Mouse (Mus musculus): ENCODE results near the gene Erfe. TPM values are rescaled to one million over a fixed set of nuclear protein-coding genes. Genes with fewer than 3 reads are reported as not detected.
A peak's percentile ranks its signal among the peaks of the same experiment; 100 is the strongest.

Erfe gene
- polyA plus RNA-seq (2016; fragmentation: Nextera tagmentation; extraction: Ambion mirVana), result 1.8 and 2.0 TPM in 2 replicates

DNA sequence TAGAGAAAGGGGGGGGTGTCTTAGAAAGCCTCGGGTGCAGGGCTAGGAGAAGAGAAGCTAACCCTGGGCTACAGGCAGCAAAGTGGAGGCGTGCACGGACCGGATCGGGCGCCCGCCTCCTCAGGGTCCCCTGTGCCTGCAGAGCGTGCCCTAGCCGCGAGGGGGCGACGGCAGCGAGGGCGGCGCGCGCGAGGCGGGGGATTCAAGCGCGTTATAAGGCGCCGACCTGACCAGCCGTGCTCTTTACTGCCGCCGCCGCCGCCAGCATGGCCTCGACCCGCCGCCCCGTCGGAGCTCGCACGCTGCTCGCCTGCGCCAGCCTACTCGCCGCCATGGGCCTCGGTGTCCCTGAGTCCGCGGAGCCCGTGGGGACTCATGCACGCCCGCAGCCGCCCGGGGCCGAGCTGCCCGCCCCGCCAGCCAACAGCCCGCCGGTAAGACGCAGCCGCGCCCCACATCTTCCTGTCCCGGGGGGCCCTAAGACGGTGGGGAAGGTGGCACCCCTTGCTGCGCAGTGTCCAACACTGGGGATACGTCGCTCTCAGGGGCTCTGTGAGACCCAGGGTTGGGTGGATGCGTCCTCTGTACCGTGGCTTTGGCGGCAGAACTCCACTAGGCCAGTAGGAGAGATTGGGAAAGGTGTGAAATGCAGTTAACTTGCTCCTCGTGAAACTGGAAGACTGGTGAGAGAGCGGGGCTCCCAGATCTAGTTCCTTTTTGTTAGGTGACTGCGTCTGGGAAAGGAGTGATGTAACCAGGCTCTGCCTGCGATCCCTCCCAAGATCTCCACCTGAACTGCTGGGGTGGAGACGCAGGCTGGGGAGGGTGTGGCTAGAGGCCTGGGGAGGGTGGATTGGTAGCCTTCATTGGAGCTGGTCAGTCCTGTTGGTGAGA, at the start of gene Erfe:
Gene Erfe (plus strand): TSS at position 216 of the 894 bp plus-strand sequence.
- Histone ChIP-seq H3K27ac (replicated peaks) (peak within 1 kb of the TSS; percentile 84), H3K4me3 (peak within 1 kb of the TSS; percentile 62), H3K4me1 (peaks cover 20% of the 10 kb centered on the region), H3K9me3 (no peaks in the 10 kb centered on the region; the same call in 1 of the 2 replicates), H3K27me3 (replicated peaks; ENCODE audit: low read depth, poor library complexity, severe bottlenecking) (peaks cover 40% of the 10 kb centered on the region), H3K36me3 (replicated peaks) (peaks cover 26% of the 10 kb centered on the region)
- peak; percentile 85 for DNase-seq (ENCODE audit: low spot score)
- whole genome bisulfite sequencing, result under 1% methylated on average over 68 of the region's 68 CpGs

DNA sequence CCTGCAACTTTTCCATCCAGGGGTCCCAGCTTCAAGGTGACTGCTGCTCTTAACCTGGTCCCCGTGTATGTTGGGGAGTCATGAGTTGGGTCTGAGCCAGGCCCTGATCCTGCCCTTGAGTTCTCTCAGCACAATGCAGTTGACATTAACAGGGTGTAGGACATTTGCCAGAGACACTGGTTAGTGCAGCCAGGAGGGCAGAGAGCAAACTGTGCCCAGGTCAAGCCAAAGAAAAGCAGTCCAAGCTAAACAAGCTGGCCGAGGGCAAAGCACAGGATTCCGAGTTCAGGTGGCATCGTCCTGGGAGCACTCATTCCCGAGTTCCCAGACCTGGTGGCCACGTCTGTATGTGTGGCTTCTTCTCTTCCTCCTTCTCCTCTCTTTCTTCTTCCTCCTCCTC, 48.6 kb upstream of the Erfe start:
- Histone ChIP-seq H3K36me3 (replicated peaks) (peaks cover 7% of the 10 kb centered on the region), H3K4me3 (no peak overlapping the region), H3K27me3 (replicated peaks; ENCODE audit: low read depth, poor library complexity, severe bottlenecking) (no peaks in the 10 kb centered on the region), H3K27ac (replicated peaks) (no peak overlapping the region), H3K9me3 (no peaks in the 10 kb centered on the region), H3K4me1 (peaks cover 25% of the 10 kb centered on the region)
- no peak for DNase-seq (ENCODE audit: low spot score)
- WGBS, result 86% methylated on average over 6 of the region's 6 CpGs

DNA sequence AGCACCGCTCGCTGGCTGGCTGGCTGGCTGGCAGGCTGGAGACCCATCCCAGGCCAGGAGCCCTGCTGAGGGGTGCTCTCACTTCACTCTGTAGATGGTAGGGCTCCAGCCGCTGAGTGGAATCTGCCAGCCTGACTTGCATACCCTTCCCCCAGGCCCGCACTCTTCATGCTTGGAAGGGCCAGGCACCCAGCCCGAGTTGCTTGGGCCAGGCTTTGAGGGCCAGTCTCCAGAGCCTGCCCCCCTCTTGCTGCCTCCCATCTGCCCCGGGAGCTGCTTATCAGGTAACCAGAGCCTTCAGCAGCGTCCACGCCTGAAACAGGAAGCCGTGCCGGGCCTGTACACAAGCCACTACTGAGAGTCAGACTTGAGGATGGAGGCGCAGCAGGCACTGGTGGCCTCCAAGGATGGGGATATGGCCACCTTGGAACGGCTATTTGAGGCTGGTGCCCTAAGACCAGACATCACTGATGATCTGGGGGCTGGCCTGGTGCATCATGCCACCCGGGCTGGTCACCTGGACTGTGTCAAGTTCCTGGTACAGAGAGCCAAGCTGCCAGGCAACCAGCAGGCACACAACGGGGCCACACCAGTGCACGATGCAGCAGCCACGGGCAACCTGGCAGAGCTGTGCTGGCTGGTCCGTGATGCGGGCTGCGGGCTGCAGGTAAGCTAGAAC, 44.3 kb upstream of the Erfe start, which contains the start of gene Espnl:
Gene Espnl (plus strand): TSS at position 316 of the 679 bp plus-strand sequence.
- no peak for DNase-seq (ENCODE audit: low spot score)
- Histone ChIP-seq H3K27ac (replicated peaks) (peak within 1 kb of the TSS; percentile 8; the same call in 1 of the 2 replicates), H3K27me3 (replicated peaks; ENCODE audit: low read depth, poor library complexity, severe bottlenecking) (no peaks in the 10 kb centered on the region), H3K4me1 (peaks cover 26% of the 10 kb centered on the region), H3K9me3 (no peaks in the 10 kb centered on the region), H3K36me3 (replicated peaks) (no peaks in the 10 kb centered on the region; the same call in 1 of the 2 replicates), H3K4me3 (no peak within 1 kb of the TSS)
- WGBS, result 67% methylated on average over 19 of the region's 19 CpGs

DNA sequence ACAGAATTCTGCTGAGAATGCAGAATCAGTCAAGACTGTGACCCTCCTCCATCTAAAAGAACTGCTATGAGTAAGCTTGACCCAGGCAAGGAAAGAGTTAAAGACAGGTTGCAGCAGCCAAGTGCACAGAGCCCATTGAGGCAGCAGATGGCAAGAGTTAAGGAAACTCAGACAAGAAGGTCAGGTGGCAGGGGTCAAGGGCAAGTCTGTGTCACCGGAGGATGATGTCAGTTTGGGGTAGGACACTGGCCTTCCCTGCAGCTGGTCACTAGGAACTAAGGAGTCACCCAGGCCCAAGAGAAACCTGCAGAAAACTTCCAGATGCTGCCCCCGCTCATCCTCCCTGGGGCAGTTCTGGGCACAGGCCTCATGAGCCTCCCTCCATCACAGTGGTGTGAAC, 41.6 kb upstream of the Erfe start:
- Histone ChIP-seq H3K4me1 (peaks cover 35% of the 10 kb centered on the region), H3K9me3 (no peaks in the 10 kb centered on the region), H3K27ac (replicated peaks) (0 out of 2 replicates have a peak overlapping the region, but pooled peaks have one; percentile 30), H3K4me3 (no peak overlapping the region), H3K36me3 (replicated peaks) (no peaks in the 10 kb centered on the region), H3K27me3 (replicated peaks; ENCODE audit: low read depth, poor library complexity, severe bottlenecking) (no peaks in the 10 kb centered on the region)
- no peak for DNase-seq (ENCODE audit: low spot score)
- 65% methylated on average over 2 of the region's 2 CpGs for WGBS

DNA sequence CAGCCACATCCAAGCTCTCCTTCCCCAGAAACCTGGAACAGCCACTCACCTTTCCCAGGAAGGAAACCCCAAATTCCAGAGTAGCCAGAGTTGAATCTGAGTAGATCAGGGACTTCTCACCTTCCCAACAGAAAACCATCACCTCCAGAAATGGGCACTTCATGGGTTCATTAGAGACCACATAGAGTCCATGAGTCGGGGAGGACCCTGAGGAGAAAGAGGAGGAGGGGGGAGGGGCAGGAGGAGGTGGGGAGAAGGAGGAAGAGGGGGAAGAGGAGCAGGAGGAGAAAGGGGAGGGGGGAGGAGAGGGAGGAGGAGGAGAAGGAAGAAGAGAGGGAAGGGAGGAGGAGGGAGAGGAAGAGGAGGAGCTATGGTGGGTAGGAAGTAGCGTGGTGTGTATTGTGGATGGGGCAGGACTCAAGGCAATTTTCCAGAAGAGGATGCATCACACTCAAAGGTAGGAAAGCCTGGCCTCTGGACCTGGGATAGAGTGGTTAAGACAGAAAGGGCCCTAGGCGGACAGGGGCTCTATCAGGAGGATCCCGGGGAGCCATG, 40.7 kb upstream of the Erfe start:
- no peak for DNase-seq (ENCODE audit: low spot score)

DNA sequence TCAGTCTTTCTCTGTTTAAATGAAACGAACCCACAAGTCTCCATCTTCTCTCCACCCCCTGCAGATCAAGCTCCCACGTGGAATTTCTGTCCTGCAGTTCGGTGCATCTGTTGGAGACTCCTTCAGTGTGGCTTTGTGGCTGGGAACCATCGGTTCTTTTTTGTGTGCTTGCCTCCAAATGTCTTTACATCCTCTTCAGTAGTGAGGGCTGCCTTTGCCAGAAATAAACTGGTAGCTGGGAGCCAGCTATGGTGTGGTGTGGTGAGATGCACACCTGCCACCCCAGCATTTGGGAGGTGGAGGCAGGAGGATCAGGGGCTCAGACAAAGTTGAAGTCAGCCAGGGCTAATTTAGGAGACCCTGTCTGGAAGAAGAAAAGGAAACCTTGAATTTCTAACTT, 34.1 kb upstream of the Erfe start:
- Histone ChIP-seq H3K27ac (replicated peaks) (no peak overlapping the region), H3K27me3 (replicated peaks; ENCODE audit: low read depth, poor library complexity, severe bottlenecking) (no peaks in the 10 kb centered on the region), H3K9me3 (no peaks in the 10 kb centered on the region), H3K4me1 (peaks cover 9% of the 10 kb centered on the region; the same call in 1 of the 2 replicates), H3K36me3 (replicated peaks) (no peaks in the 10 kb centered on the region), H3K4me3 (no peak overlapping the region)
- no peak for DNase-seq (ENCODE audit: low spot score)
- 58% methylated on average over 4 of the region's 4 CpGs for WGBS

More for the DNA sequence above, 40.7 kb upstream of the Erfe start:
- no peaks in the 10 kb centered on the region for H3K36me3 ChIP-seq (replicated peaks)
- WGBS, result 67% methylated on average over 4 of the region's 4 CpGs
- no peaks in the 10 kb centered on the region for H3K9me3 ChIP-seq
- no peak overlapping the region for H3K4me3 ChIP-seq
- peaks cover 35% of the 10 kb centered on the region for H3K4me1 ChIP-seq
- no peaks in the 10 kb centered on the region for H3K27me3 ChIP-seq (replicated peaks; ENCODE audit: low read depth, poor library complexity, severe bottlenecking)
- H3K27ac ChIP-seq (replicated peaks), result no peak overlapping the region

DNA sequence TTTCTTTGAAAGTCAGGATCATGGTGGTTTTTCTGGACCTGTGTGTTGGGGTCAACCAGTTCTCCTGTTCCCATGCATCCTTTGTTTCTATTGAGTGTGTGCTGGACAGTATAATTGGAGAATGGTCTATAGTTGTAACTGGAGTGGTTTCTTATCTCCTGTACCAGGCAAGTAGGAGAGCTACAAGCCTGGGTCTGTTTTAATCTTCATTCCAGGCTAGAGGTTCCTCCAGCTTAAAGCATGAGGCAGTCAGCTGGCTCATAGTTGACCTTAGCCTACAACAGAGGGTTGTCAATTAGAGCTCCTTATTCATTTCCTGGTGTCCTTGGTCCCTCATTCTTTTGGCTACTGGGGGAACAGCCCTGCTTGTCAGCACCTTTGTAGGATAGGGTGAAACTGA, 32.6 kb upstream of the Erfe start:
- Histone ChIP-seq H3K4me1 (peaks cover 13% of the 10 kb centered on the region), H3K27ac (replicated peaks) (no peak overlapping the region), H3K9me3 (no peaks in the 10 kb centered on the region), H3K36me3 (replicated peaks) (no peaks in the 10 kb centered on the region), H3K4me3 (no peak overlapping the region), H3K27me3 (replicated peaks; ENCODE audit: low read depth, poor library complexity, severe bottlenecking) (no peaks in the 10 kb centered on the region)
- DNase-seq (ENCODE audit: low spot score), result no peak

DNA sequence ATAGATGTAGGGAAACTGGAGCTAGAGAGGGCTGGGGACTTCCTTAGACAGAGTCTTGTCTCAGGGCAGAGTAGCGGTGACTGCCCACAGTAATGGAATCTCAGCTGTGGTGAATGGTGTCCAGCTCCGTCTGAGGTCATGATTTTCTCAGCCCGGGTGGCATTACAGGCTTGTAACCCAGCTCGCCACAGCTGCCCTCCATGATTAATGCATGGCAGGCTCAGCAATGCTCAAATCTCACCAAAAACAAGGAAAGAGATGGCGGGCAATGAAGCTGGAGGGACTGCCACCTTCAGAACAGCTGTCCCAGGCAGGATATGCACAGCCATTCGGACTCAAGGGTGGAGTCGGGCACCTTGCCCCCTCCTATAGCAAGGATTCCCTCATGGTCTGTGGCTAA, 28.9 kb upstream of the Erfe start:
- H3K27me3 ChIP-seq (replicated peaks; ENCODE audit: low read depth, poor library complexity, severe bottlenecking), result peaks cover 18% of the 10 kb centered on the region
- H3K9me3 ChIP-seq, result no peaks in the 10 kb centered on the region
- 85% methylated on average over 7 of the region's 7 CpGs for WGBS
- no peak overlapping the region for H3K4me3 ChIP-seq
- no peak overlapping the region for H3K27ac ChIP-seq (replicated peaks)
- H3K36me3 ChIP-seq (replicated peaks), result no peaks in the 10 kb centered on the region
- DNase-seq (ENCODE audit: low spot score), result no peak
- H3K4me1 ChIP-seq, result peaks cover 11% of the 10 kb centered on the region

DNA sequence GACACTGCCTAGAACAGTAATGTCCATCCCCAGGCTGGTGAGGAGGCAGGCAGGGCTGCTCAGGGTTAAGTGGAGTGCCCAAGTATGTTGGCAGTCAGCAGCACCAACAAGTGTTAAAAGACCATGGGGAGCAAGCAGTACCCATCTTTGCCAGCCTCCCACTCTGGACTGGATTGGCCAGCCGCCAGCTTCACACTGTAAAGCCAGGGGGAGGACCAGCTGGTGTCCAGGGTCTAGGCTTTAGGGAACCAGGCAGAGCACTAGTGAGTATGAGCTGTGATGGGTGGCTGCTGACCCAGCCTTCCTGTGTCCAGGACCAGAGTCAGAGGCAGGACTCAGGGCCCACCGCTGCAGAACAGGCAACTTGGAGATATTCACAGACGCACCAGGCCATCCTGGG, 22.2 kb upstream of the Erfe start:
- peaks cover 82% of the 10 kb centered on the region for H3K27me3 ChIP-seq (replicated peaks; ENCODE audit: low read depth, poor library complexity, severe bottlenecking)

DNA sequence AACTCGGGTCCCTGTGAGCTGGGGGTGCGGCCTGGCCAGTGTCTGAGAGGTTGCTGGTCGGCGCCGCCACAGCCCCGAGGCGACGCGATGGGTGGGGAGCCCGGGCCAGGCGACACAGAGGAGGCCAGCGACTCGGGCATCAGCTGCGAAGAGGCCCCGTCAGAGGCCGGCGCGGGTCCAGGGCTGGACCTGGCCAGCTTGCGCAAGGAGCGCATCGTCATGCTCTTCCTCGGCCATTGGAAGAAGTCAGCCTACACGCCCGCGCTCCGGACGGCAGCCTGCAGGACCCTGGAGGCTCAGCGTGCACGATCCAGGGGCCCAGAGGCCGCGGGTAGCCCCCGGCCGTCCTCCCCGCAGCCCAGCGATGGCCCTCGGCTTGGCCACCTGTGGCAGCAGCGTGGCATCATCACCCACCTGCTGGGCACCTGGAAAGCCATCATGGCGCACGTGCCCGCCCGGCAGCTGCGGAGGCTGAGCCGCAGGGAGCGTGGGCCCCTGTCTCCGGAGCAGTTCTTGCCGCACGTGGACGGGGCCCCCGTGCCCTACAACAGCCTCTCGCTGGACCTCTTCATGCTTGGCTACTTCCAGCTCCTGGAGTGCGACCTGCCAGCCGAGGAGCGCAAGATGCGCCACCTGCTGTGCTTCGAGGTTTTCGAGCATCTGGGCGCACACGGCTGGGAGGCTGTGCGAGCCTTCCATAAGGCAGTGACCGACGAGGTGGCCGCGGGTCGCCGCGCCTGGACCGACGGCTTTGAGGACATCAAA, 21.1 kb upstream of the Erfe start:
- Histone ChIP-seq H3K4me1 (peaks cover 22% of the 10 kb centered on the region), H3K9me3 (no peaks in the 10 kb centered on the region), H3K27ac (replicated peaks) (0 out of 2 replicates have a peak overlapping the region, but pooled peaks have one; percentile 14), H3K36me3 (replicated peaks) (no peaks in the 10 kb centered on the region), H3K4me3 (peak overlapping the region; percentile 52), H3K27me3 (replicated peaks; ENCODE audit: low read depth, poor library complexity, severe bottlenecking) (peaks cover 80% of the 10 kb centered on the region)
- WGBS, result 4% methylated on average over 68 of the region's 68 CpGs
- peak; percentile 54 for DNase-seq (ENCODE audit: low spot score)

More for the DNA sequence above, 22.2 kb upstream of the Erfe start:
- WGBS, result 75% methylated on average over 3 of the region's 3 CpGs
- H3K4me3 ChIP-seq, result no peak overlapping the region
- no peak overlapping the region for H3K27ac ChIP-seq (replicated peaks)
- H3K4me1 ChIP-seq, result peaks cover 22% of the 10 kb centered on the region
- H3K36me3 ChIP-seq (replicated peaks), result no peaks in the 10 kb centered on the region
- H3K9me3 ChIP-seq, result no peaks in the 10 kb centered on the region
- no peak for DNase-seq (ENCODE audit: low spot score)

DNA sequence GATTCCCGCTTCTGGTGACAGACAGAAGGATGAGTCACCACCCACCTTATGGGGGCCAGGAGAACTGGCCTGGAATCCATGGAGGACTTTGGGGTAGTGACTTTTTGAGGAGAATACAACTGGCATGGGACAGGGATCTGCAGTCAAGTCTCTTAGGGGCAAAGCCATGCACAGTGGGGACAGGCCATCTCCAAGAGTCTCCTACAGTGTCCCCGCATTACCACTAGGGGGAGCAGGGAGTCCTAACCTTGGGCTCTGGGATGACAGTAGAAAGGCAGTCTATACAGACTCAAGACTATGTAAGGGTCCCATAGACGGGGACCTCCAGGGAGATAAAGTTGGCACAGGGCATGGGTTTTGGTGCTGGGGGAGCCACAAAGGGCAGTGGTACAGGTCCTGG, 19.3 kb upstream of the Erfe start:
- H3K27me3 ChIP-seq (replicated peaks; ENCODE audit: low read depth, poor library complexity, severe bottlenecking), result peaks cover 72% of the 10 kb centered on the region
- WGBS, result 39% methylated on average over 3 of the region's 3 CpGs
- no peaks in the 10 kb centered on the region for H3K36me3 ChIP-seq (replicated peaks)
- H3K4me3 ChIP-seq, result no peak overlapping the region
- peaks cover 30% of the 10 kb centered on the region for H3K4me1 ChIP-seq
- no peak overlapping the region for H3K27ac ChIP-seq (replicated peaks)
- H3K9me3 ChIP-seq, result no peaks in the 10 kb centered on the region
- peak; percentile 74 for DNase-seq (ENCODE audit: low spot score)

DNA sequence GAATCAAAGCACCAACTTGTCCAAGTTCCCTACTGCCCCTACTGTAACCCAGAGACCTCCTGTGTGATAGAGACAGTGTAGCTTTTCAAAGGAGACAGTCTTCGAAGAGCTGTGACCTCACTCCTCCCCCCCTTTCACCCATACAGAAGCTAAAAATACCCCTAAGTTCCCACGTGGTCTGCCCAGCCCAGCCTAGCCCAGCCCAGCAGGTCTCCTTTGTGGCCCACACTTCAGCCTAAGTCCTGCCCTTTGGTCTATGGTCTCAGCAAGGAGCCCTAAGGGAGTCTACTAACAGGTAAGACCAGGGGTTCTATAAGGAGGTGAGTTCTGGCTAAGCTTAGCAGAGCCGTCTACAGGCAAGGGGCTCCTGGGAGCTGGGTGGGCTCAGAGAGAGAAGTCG, 15.4 kb upstream of the Erfe start, which contains the start of gene Klhl30:
Gene Klhl30 (plus strand): TSS at position 176 of the 400 bp plus-strand sequence.
- no peaks in the 10 kb centered on the region for H3K36me3 ChIP-seq (replicated peaks)
- no peak for DNase-seq (ENCODE audit: low spot score)
- peaks cover 11% of the 10 kb centered on the region; the same call in 1 of the 2 replicates for H3K4me1 ChIP-seq
- no peak within 1 kb of the TSS for H3K4me3 ChIP-seq
- peaks cover 32% of the 10 kb centered on the region for H3K27me3 ChIP-seq (replicated peaks; ENCODE audit: low read depth, poor library complexity, severe bottlenecking)
- H3K27ac ChIP-seq (replicated peaks), result no peak within 1 kb of the TSS
- WGBS, result 58% methylated on average over 4 of the region's 4 CpGs
- no peaks in the 10 kb centered on the region for H3K9me3 ChIP-seq
